Mouse (Mus musculus) neural tube, embryonic 15.5 days (tissue): ENCODE measurements around the gene Rnf227. TPM values are rescaled to one million over a fixed set of nuclear protein-coding genes. Genes with fewer than 3 reads are reported as not detected.

Experiments used
- polyA plus RNA-seq: library from polyadenylated mRNA; unstranded; fragments of >200 nt; fragmentation: Nextera tagmentation; extraction: Ambion mirVana; gene quantifications from 2 replicates; pipeline ENCODE4 v1.2.1, GENCODE M21; 2015

Gene Rnf227
- polyA plus RNA-seq, 1 experiment from 2014 or later = 250 TPM

Other genes starting within 250 kb of the Rnf227 start
- gene Per1, start 245.2 kb upstream of the Rnf227 start, polyA plus RNA-seq = 10.0 and 11.9 TPM in 2 replicates
- 0.68 and 1.0 TPM in 2 replicates for gene Hes7, start 220.1 kb upstream of the Rnf227 start, polyA plus RNA-seq
- gene 9130213A22Rik, start 217.9 kb upstream of the Rnf227 start, polyA plus RNA-seq = 0.63 TPM in 2 replicates
- gene Aloxe3, start 214.6 kb upstream of the Rnf227 start, polyA plus RNA-seq = 4.3 and 6.1 TPM in 2 replicates
- gene Alox12b, start 183.5 kb upstream of the Rnf227 start, polyA plus RNA-seq = 0.95 and 1.0 TPM in 2 replicates
- gene Alox8, start 142.6 kb upstream of the Rnf227 start, polyA plus RNA-seq = 0.36 TPM in 2 replicates
- gene Gucy2e, start 103.4 kb upstream of the Rnf227 start, polyA plus RNA-seq = 0.38 and 0.46 TPM in 2 replicates
- gene Cntrob, start 16.7 kb upstream of the Rnf227 start, polyA plus RNA-seq = 14.5 and 15.3 TPM in 2 replicates
- gene Trappc1, start 16.5 kb upstream of the Rnf227 start, polyA plus RNA-seq = 186 and 201 TPM in 2 replicates
- 6.0 and 7.3 TPM in 2 replicates for gene Kcnab3, start 14.2 kb upstream of the Rnf227 start, polyA plus RNA-seq
- 70.6 and 76.1 TPM in 2 replicates for gene Chd3, start 28.9 kb downstream of the Rnf227 start, polyA plus RNA-seq
- gene Naa38, start 55.0 kb downstream of the Rnf227 start, polyA plus RNA-seq = 130 and 132 TPM in 2 replicates
- gene Cyb5d1, start 55.2 kb downstream of the Rnf227 start, polyA plus RNA-seq = 29.7 and 31.5 TPM in 2 replicates
- gene Tmem88, start 57.8 kb downstream of the Rnf227 start, polyA plus RNA-seq = 6.2 and 9.1 TPM in 2 replicates
- gene Kdm6b, start 73.2 kb downstream of the Rnf227 start, polyA plus RNA-seq = 29.4 and 32.6 TPM in 2 replicates
- gene Dnah2, start 208.6 kb downstream of the Rnf227 start, polyA plus RNA-seq = 3.1 and 3.5 TPM in 2 replicates
- 113 and 126 TPM in 2 replicates for gene Efnb3, start 219.7 kb downstream of the Rnf227 start, polyA plus RNA-seq
- 18.1 and 18.8 TPM in 2 replicates for gene Wrap53, start 239.8 kb downstream of the Rnf227 start, polyA plus RNA-seq
- 51.8 and 85.1 TPM in 2 replicates for gene Trp53, start 239.9 kb downstream of the Rnf227 start, polyA plus RNA-seq